Mouse (Mus musculus) gastrocnemius, adult 2 months (tissue): ENCODE data around the gene Aqp1. TPM values are rescaled to one million over a fixed set of nuclear protein-coding genes. Genes with fewer than 3 reads are reported as not detected.

Experiments used
- DNase-seq: peaks from one replicate; pipeline ENCODE4 v3.0.0; 2022
- H3K27ac ChIP-seq: fragments of 200-600 bp; 2 replicates; pipeline ENCODE4 v1.8.1; 2022; ENCODE audit warnings: mild to moderate bottlenecking
- H3K4me3 ChIP-seq: fragments of 200-600 bp; 2 replicates; pipeline ENCODE4 v1.8.1; 2022; ENCODE audit warnings: mild to moderate bottlenecking, moderate library complexity
- CTCF ChIP-seq: fragments of 200-600 bp; IDR thresholded peaks from 2 replicates; pipeline ENCODE4 v1.8.1; 2022; ENCODE audit warnings: antibody characterized with exemption, mild to moderate bottlenecking, moderate library complexity
- intact Hi-C: fragments of 180-260 bp; cut with DNase I; formaldehyde crosslinking; loops from one replicate; pipeline ENCODE4 v1.15.1; 2025
- long read RNA-seq, 2 experiments: library from polyadenylated mRNA; stranded (forward); transcript quantifications; one replicate each; pipeline ENCODE4 v2.0.0; 2021
- total RNA-seq, 2 experiments: library from RNA; stranded (reverse); gene quantifications; 2 replicates each; pipeline ENCODE4 v1.2.3; 2021

Gene Aqp1
- total RNA-seq = 100 to 1,000 TPM; 251 to 256 TPM
- long read RNA-seq, experiment 1, transcript Aqp1-201 (4 exons, 2,627 nt) = major isoform, 13 of 34 reads
- long read RNA-seq, experiment 1, partial matches to known transcripts = 21 of 34 reads
- long read RNA-seq, experiment 1, other reads (novel, unspliced or antisense) = 0 of 34 reads
- long read RNA-seq, experiment 2, transcript Aqp1-201 (4 exons, 2,627 nt) = major isoform, 51 of 79 reads
- long read RNA-seq, experiment 2, partial matches to known transcripts = 28 of 79 reads
- long read RNA-seq, experiment 2, other reads (novel, unspliced or antisense) = 0 of 79 reads

DNA sequence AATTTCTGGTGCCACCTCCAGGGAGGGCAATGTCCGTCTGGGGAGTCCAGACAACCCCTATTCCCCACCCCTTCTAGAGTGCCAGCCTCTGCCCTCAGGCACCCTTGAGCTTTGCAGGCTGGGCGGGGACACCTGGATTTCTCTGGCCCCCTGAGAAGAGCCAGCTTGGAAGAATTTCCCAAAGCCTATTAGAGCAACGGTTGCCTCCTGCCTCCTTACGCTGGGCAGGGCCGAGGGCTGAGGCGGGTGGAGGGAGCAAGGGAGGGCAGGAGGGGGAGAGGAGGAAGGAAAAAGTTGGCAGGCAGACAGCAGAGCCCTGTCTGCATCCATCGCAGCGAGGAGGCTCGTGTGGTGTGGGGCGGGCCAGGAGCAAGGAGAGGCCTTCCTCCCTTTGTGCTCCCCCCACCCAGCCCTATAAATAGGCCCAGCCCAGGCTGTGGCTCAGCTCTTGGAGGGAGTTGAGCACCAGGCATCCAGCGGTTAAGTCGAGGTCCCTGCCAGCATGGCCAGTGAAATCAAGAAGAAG, at the start of gene Aqp1:
TSS of gene Aqp1 (plus strand) at position 444 of the 526 bp plus-strand sequence.
- no peak for TF ChIP-seq CTCF
- Histone ChIP-seq H3K27ac (peak within 1 kb of the TSS; percentile 87), H3K4me3 (peak within 1 kb of the TSS; percentile 70)
- intact Hi-C loops = no loop called here
- DNase-seq = peak; percentile 74

DNA sequence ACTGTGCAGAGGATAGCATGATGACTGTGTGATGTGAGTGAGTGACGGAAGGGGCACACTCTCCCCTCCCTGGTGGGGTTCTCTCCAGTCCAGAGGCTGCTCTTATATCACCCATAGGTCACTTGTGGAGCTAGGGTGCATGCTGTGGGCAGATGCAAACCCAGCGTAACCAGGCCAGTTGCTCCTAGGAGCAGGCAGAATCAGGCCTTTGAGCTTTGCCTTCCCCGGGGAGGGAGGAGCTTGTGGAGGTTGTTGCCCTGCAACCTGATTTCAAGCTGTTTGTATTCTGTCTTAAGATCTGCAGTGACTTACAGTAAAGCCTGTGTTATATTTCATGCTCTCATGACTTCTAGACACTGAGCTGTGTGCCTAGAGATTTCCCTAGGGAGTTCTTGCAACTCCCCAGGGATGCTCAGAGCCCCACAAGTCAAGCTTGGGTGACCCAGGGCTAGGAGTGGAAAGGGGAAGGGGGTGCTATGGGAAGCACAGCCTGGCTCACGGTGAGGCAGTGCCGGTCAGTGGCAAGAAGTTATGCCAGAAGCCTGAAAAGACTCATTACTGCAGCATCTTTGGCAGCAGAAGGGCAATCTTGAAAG, 48.1 kb upstream of the Aqp1 start:
- Histone ChIP-seq H3K4me3 (no peak overlapping the region), H3K27ac (no peak overlapping the region)
- no peak for TF ChIP-seq CTCF
- intact Hi-C loops = no loop called here
- no peak for DNase-seq

DNA sequence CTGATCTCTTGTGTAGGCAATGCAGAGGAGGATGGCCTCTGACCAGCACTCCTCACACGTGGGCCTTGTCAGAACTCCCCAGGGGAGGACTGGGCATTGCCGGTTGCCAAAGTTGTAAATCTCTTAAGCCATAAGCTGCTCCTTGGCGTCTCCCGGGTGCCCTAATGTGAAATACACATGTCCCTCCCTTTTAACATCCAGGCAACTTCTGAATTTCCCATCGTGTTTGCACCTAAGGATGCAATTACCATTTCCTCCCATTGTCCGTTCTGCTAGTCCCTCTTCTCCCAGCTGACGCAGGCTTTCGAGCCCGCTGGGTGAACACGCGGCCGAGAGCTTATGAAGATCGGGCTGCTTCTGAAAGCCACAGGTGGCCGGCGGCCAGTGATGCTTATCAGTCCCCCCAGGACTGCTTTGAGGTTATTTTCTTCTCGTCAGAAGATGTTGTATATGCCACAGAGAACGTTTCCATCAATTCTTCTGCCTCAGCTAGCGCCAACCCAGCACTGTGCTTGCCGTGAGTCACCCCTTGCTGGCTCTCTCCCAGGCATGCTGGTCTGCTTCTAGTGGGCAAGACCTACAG, 41.6 kb upstream of the Aqp1 start:
- peak overlapping the region; percentile 26; the same call in 1 of the 2 replicates for H3K4me3 ChIP-seq
- H3K27ac ChIP-seq = peak overlapping the region; percentile 74
- no peak for TF ChIP-seq CTCF
- intact Hi-C loops = loop anchor here (5.0 kb wide), 1 partner anchor 47 kb away; no protein-coding TSS in a partner anchor
- DNase-seq = peak; percentile 72

DNA sequence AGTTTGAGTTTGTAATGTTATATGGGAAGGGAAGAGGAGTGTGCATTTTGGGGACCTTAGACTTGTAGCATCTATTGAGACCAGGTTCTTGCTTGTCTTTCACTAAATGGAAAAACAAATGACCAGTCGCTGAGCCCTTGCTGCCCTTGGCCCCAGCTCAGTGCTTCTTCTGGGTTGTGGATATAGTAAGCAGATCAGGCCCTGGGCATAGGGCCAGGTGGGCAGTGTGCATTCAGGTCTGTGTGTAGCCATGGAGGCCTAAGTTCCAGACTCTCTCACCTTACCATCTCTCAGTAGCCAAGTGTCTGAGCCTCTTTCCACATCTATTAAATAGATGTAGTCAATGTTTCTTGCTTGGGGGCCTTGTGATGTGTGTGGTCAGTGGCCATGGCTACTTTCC, 40.9 kb upstream of the Aqp1 start:
- no peak for TF ChIP-seq CTCF
- peak; percentile 75 for DNase-seq
- intact Hi-C loops = no loop called here
- Histone ChIP-seq H3K27ac (peak overlapping the region; percentile 74), H3K4me3 (no peak overlapping the region)

DNA sequence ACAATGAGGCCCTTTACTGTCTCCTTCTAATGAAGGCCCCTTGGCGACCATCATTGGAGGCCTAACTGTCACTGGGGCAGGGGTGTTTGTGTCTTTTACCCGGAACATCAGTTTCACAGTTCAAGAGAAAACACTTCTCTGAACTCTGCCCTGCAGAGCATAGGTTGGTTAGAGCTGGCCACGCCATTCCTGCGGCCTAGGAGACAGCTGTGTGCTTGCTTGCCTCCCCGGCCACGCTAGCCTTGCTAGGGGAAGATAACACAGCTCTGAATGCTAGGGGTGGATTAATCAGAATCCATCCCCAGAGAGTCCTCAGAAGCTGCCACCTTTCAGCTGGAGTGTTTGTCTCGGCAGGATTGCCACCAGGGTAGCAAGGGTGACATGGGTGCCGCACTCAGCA, 36.8 kb upstream of the Aqp1 start:
- intact Hi-C loops = no loop called here
- no peak overlapping the region for H3K27ac ChIP-seq
- no peak for DNase-seq
- TF ChIP-seq CTCF = no peak
- no peak overlapping the region for H3K4me3 ChIP-seq

DNA sequence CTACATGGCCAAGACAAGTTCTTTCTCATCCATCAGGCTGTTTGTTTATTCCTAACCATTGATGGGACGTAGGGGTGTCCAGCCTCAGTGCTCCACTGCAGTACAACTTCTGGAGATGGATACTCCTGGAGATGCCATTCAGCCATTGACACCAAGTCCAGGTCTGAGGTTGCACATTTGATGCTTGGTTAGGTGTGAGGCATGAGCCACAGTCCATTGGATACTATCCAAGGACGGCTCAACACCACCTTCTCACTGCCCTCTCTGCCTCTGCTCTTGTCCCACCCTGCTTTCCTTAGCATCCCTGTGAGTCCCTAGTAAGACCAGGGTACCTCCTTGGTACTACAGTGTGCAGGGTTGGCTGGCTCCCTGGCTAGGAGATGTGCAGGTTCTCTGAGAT, 36.3 kb upstream of the Aqp1 start:
- Histone ChIP-seq H3K4me3 (no peak overlapping the region), H3K27ac (no peak overlapping the region)
- DNase-seq = no peak
- intact Hi-C loops = no loop called here
- no peak for TF ChIP-seq CTCF

DNA sequence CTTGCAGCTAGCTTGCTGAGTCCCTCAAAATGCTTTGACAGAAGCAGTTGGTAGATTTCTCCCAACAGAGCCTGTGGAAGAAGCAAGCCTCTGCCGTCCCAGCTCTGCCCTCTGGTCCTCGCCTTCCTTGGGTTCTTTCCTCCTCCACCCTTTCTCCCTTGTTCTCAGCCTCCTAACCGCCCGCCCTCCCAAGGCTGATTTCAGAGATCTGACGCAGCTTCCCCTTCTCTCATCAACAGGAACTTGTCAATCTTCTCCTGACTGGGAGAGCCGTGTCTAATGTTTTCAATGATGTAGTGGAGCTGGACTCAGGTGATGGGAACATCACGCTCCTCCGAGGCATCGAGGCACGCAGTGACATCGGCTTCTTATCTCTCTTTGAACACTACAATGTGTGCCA, 35.5 kb upstream of the Aqp1 start:
- intact Hi-C loops = no loop called here
- DNase-seq = no peak
- TF ChIP-seq CTCF = no peak
- H3K27ac ChIP-seq = no peak overlapping the region
- no peak overlapping the region for H3K4me3 ChIP-seq

DNA sequence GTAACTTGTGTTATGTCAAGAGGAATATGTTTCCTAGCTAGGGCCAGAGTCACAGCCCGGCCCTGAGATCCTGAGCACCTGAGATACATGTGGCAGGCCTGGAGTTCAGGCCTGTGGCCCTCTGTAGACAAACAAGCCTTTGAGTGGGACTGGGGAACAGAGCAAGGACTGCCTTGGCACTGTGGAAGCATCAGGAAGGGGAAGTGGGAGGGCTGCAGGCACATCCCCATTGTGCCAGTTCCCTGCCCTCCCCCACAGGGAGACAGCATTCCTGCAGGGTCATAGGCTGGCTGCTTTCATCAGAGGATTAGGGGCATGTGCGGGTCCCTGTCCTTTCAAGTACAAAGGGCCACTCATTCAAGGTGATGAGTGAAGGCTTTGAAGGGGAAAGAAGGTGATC, 26.1 kb upstream of the Aqp1 start:
- intact Hi-C loops = no loop called here
- Histone ChIP-seq H3K4me3 (no peak overlapping the region), H3K27ac (no peak overlapping the region)
- no peak for TF ChIP-seq CTCF
- no peak for DNase-seq

DNA sequence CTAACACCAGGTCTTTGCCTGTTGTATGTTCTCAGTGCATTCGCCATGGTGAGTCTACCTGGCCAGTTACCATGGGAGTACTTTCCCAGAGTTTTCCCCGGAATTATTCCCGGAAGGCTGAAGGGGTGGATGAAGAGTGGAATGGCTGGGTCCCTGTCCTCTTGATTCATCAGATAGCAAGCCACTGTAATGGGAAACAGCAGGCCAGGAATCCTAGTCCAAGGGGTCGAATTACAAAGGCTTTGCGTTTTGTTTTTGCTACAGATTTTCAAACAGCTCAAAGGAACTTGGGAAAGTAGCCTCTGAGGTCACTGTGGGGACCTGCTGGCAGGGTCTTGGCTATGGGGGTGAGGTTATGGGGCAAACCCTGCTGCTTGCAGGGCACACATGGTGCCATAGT, 24.3 kb upstream of the Aqp1 start:
- DNase-seq = no peak
- H3K4me3 ChIP-seq = no peak overlapping the region
- intact Hi-C loops = no loop called here
- no peak overlapping the region for H3K27ac ChIP-seq
- no peak for TF ChIP-seq CTCF

DNA sequence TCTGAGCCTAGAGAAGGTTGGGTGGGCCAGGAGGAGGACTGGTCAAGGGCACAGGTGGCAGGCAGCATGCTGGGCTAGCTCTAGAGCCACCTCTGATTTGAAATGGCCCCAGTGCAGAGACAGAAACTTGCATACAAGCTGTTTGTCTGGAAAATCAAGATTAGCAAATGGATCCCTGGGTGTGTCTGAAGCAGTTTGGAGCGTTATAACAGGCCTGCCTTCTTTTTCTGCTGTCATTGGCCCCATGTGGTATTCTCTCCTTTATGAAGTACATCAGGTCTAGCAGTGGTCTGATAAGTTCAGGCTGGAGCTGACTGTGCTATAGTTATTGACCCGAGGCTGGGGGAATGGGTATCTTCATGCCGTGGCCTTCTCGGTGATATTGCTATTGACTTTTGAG, 22.3 kb upstream of the Aqp1 start:
- H3K27ac ChIP-seq = no peak overlapping the region; the same call in 1 of the 2 replicates
- no peak for TF ChIP-seq CTCF
- DNase-seq = no peak
- intact Hi-C loops = no loop called here
- no peak overlapping the region for H3K4me3 ChIP-seq

DNA sequence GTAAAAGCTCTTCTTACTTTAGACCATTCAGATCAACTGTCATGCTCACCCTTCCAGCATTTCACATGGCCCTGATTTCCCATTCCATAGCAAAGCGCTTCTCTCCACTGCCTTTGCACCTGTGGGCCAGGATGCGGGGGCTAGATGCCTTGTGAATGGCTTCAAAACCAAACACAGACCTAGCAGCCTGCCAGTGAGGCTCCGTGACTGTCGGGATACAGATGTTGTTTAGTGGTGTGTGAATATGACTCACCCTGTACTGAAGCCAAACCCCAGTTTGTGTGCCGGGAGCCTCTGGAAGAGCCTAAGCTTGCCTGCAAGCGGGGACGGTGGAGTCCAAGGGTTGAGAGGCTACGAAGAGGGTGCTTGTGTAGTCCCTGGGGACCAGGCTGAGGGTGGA, 21.6 kb upstream of the Aqp1 start:
- Histone ChIP-seq H3K27ac (no peak overlapping the region), H3K4me3 (no peak overlapping the region)
- intact Hi-C loops = no loop called here
- peak; percentile 56 for DNase-seq
- TF ChIP-seq CTCF = no peak

DNA sequence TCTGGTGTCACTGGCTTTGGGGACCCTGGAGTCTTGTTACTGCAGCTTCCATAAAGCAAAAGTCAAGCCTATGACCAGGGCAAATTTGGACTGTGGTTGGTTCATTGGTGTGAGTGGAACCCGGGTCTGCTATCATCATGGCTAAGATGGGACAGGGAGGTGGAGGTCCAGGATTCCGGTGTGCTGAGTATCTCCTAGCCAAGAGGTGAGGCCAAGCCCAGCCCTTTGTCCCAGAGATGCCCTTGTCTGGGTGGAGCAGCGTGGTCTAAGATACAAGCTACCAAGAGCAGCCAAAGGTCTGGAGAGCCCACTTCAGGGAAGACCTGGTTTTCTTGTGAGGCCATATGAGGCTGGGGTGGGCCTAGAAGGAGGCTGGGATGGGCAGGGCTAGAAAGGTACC, 17.6 kb upstream of the Aqp1 start:
- no peak for TF ChIP-seq CTCF
- Histone ChIP-seq H3K27ac (no peak overlapping the region), H3K4me3 (no peak overlapping the region)
- intact Hi-C loops = no loop called here
- no peak for DNase-seq

DNA sequence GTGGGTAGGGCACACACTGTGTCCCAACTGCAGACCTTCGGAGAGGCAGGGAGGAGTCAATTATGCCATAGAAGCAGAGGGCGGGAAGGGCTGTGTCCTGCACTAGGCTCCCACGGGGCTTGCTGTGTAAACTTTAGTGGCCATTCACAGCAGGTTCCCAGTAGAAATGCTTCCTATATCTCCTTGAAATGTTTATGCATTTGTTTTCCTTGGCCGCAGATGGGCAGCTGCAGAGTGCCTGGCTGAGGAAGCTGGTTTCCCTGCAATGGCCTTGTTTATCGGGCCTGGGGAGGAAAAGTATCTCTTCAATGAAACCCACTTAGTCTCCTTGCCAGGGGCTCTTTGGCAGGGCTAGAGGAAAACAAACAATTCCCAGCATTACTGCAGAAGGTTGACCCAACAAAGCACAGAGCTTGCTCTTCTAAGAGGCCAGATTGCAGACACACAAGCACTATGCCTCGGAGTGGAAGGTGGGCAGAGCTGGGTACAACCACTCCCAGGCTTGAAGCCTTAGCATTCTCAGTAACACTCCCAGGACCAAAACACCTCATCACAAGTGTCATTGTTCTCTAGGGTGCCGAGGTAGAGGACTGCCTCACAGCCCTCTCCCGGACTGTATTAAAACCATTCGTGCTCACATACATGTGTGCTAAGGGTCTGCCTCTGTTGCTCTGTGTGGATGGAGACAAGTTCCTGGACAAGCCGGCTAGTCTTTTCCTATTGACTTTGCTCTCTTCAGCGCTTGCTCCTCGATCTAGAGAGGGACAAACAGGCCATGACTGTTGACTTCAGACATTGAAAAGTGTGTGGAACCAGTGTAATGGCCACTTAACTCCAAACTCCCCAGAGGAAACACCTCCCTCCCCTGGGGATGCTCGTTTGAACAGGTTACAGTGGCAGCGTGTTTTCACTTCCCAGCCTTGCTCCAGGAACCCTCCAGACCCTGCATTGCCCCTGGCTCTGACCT, 16.4 kb upstream of the Aqp1 start:
- no peak for DNase-seq
- Histone ChIP-seq H3K4me3 (no peak overlapping the region), H3K27ac (peak overlapping the region; percentile 73)
- no peak for TF ChIP-seq CTCF
- intact Hi-C loops = no loop called here
